Mouse (Mus musculus) cerebellum, adult 2 months (tissue): Measurements from ENCODE around the gene Tmem204. TPM values are rescaled to one million over a fixed set of nuclear protein-coding genes. Genes with fewer than 3 reads are reported as not detected.
A peak's percentile ranks its signal among the peaks of the same experiment; 100 is the strongest.

Experiments used
- DNase-seq, 2 experiments: peaks; one replicate each; pipeline ENCODE4 v3.0.0; 2021
- H3K27ac ChIP-seq: fragments of 200-500 bp; 2 replicates; pipeline ENCODE4 v1.5.1; 2012; ENCODE audit warnings: low read length, control low read depth, inconsistent platforms; ENCODE audit not compliant: insufficient read depth
- H3K27me3 ChIP-seq: fragments of 200-500 bp; 2 replicates; pipeline ENCODE4 v1.6.1; 2012; ENCODE audit warnings: inconsistent platforms, mild to moderate bottlenecking, low read length, moderate library complexity; ENCODE audit not compliant: control insufficient read depth, insufficient read depth
- H3K4me1 ChIP-seq: fragments of 200-500 bp; 2 replicates; pipeline ENCODE4 v1.6.1; 2011; ENCODE audit warnings: low read length; ENCODE audit not compliant: control insufficient read depth, insufficient read depth
- H3K4me3 ChIP-seq: fragments of 200-500 bp; replicated peaks from 2 replicates; pipeline ENCODE3; 2011; ENCODE audit warnings: mild to moderate bottlenecking, low read depth, low read length, control low read depth; ENCODE audit not compliant: insufficient read depth
- CTCF ChIP-seq: fragments of 200-500 bp; IDR thresholded peaks from 2 replicates; pipeline ENCODE4 v1.5.1; 2011; ENCODE audit warnings: low read depth, mild to moderate bottlenecking, control low read depth, low read length, moderate library complexity, borderline replicate concordance; ENCODE audit not compliant: insufficient read depth
- POLR2A ChIP-seq: fragments of 200-500 bp; IDR thresholded peaks from 2 replicates; pipeline ENCODE4 v1.6.1; 2011; ENCODE audit warnings: low read length, control low read depth, borderline replicate concordance; ENCODE audit not compliant: insufficient read depth
- WGBS: fragments of 180-500 bp; shearing (Covaris S2); methylation state at CpG from one replicate; pipeline ENCODE4 v1.1.7; 2018; 5-methylcytosine and 5-hydroxymethylcytosine counted together
- polyA plus RNA-seq: library from polyadenylated mRNA; depleted of rRNA; stranded (reverse); fragments of >200 nt; gene quantifications from 2 replicates; pipeline ENCODE4 v1.2.3, GENCODE M21; 2012

Tmem204 gene
- polyA plus RNA-seq, 1 experiment: 20.4 TPM

DNA sequence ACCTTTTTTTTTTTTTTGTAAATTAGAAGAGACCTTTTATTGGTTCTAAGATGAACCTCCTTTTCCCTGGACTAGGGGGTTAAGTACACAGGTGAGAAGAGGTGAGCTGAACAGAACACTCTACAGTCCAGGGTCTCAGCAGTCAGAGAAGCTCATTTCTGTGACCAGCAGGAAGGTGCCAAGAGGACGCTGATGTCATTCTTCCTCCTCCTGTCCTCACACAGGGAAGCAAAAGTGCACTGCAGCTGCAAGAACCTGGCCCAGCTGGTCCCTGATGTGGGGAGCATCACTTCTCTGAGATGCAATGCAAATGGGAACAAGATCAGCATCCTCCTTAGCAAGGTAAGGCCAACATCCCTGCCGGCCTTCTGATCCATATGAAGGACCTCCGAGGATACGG, 38.1 kb downstream of the Tmem204 start:
- no peak overlapping the region for H3K27ac ChIP-seq
- H3K4me3 ChIP-seq: no peak overlapping the region
- TF ChIP-seq POLR2A: no peak
- TF ChIP-seq CTCF: no peak
- no peak for DNase-seq
- no peaks in the 10 kb centered on the region for H3K4me1 ChIP-seq
- WGBS: 89% methylated on average over 4 of the region's 4 CpGs
- H3K27me3 ChIP-seq: no peaks in the 10 kb centered on the region

DNA sequence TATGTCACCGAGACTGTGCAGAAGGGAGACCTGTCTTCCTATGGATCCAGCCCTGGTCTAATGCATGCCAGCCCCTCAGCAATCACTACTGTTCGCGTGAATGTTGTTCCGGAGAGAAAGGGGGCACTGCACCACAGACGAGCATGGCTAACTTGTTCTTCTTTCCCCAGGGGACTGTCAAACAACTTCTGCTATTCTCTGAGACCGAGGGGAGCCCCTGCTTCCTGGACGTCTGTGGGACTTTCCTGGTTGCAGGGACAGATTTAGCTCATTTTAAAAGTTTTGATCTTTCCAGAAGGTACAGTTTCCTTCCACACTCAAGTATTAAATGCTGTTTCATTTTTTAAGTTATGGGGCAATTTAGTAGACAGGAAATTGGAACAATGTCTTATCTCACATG, 38.5 kb downstream of the Tmem204 start:
- H3K27me3 ChIP-seq: no peaks in the 10 kb centered on the region
- 68% methylated on average over 7 of the region's 7 CpGs for WGBS
- H3K4me1 ChIP-seq: no peaks in the 10 kb centered on the region
- TF ChIP-seq CTCF (no peak), POLR2A (no peak)
- H3K4me3 ChIP-seq: no peak overlapping the region
- H3K27ac ChIP-seq: no peak overlapping the region
- no peak for DNase-seq

DNA sequence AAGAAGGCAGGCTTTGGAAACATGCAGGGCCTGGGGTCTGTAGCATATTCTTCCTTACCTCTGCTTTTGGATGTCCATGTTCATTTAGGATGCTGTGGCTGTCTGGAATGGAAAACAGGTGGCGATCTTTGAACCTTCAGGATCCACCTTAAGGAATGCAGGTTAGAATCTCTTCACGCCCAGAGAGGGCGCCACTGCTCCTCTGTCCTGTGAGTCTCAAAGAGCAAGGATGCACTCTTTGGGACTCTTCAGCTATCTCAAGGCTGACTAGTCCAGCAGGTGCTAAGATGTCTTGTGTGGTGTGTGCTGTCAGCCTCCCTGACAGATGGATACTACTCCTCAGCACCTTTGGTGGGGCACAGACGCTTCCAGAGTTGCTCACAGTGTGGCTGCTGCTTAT, 47.2 kb downstream of the Tmem204 start:
- DNase-seq: no peak
- Histone ChIP-seq H3K4me1 (no peaks in the 10 kb centered on the region), H3K27ac (no peak overlapping the region), H3K27me3 (no peaks in the 10 kb centered on the region), H3K4me3 (no peak overlapping the region)
- 58% methylated on average over 4 of the region's 4 CpGs for WGBS
- TF ChIP-seq POLR2A: no peak
- TF ChIP-seq CTCF: peak; percentile 60; the same call in 1 of the 2 replicates

DNA sequence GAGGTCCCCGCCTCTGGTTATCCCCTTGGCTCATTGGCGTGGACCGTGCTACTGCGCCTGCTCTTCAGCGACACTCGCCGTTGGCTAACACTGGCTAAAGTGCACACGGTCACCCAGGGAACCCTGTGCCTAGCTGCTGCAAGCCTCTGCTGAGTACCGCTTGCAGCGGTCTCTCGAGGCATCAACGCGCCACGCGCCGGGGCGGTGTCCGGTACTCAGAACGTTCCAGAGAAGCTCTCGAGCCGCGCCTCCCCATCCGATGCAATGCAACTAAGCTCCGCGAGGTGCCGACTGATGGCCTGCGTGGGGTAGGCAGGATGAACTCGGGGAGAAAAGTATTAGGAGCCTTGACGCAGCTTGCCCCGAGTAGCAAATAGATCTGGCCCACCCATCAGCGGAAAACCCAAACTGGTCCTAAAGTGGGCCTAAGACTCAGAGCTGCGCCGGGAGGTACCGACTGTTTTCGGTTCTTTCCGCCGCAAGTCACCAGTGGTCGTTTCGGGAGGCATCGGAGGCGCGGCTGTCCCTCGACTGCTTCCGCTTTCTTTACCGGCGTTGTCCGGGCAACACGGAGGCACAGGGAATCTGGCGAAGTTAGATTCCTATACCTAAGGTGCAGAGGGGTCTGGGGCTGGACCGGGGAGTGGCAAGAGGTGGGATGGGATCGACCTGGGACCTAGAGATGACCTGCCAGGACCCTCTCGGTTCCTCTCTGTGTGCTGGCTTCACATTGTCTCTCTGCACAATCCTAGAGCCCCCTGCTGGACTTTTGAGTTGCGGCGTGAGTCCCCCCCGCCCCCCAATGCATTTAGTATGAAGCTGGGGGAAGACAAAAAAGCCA, 66.9 kb downstream of the Tmem204 start:
- Histone ChIP-seq H3K4me1 (no peaks in the 10 kb centered on the region), H3K4me3 (peak overlapping the region; percentile 72), H3K27me3 (no peaks in the 10 kb centered on the region), H3K27ac (peak overlapping the region; percentile 13)
- TF ChIP-seq CTCF (no peak), POLR2A (peak; percentile 47; the same call in 1 of the 2 replicates)
- no peak for DNase-seq
- WGBS: under 1% methylated on average over 55 of the region's 55 CpGs

DNA sequence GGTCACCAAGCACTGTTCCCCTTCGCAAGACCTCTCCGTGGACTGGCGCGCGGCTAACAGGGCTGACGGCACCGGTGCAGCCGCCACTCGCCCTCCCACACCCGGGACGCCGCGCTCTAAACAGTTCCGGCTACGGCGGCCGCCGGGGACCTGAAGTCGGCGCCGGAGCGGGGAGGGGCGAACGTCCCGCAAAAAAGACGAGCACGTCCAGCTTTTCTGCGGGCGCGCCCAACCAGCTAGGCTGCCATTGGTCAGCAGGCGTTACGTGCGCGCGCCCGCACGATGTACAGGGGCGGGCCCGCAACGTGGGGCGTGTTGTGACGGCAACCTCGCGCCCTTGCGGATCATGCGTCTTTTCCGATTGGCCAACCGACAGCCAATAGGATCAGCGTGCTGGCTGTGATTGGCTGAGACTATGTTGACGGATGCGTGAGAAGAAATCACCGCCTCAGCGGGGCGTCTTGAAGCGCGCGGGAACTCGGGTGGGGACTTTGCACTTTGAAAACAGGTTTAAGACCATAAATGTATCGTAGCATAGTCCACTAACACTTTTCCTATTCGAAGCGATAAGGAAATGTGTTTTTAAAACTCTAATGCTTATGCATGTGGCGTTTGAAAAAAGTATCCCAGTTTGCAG, 67.6 kb downstream of the Tmem204 start, which contains the start of the genes Cramp1l and Ift140:
Gene Cramp1l, minus strand, starts transcription at position 134 of the 637 bp plus-strand sequence.
Gene Ift140, plus strand, starts transcription at position 431 of the 637 bp plus-strand sequence.
- Histone ChIP-seq H3K27ac (peak within 1 kb of the TSS; percentile 13), H3K4me1 (no peaks in the 10 kb centered on the region), H3K27me3 (no peaks in the 10 kb centered on the region), H3K4me3 (peak within 1 kb of the TSS; percentile 72)
- TF ChIP-seq POLR2A: peak; percentile 56; the same call in 1 of the 2 replicates
- no peak for TF ChIP-seq CTCF
- WGBS: under 1% methylated on average over 62 of the region's 62 CpGs
- DNase-seq: peak; percentile 98 to 100

DNA sequence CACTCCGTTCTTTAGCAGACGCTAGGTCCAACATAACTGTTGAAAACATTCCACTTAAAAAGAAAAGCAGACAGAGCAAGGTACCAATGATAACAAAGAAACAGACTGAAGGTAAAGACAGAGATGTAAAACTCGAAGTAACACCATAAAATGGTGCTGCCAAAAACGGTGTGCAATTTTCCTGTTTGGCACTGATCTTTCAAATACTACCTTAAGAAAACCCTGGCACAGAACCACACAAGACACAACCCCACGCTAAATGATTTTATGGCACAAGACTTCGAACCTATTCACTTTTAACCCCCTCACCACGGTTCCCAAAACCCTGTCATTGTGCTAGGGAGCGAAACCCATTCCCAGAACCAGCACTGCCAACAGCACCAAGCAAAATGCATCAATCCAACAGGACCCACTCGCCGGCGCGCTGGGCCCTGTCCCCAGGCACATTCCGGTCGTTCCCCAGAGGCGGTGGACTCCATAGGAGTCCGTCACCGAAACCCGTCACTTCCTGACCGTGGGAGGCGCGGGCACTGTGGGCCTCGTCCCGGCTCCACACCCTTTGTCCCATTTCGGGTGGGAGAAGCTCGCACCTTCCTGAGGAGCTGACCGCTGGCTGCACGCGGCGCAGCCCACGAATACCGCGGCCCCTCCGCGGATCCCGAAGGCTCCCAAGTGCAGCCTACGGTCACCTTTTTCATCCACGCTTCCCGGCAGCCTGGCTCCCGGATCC, 68.4 kb downstream of the Tmem204 start:
- Histone ChIP-seq H3K27me3 (no peaks in the 10 kb centered on the region), H3K4me1 (no peaks in the 10 kb centered on the region), H3K4me3 (peak overlapping the region; percentile 67), H3K27ac (no peak overlapping the region)
- TF ChIP-seq POLR2A (no peak), CTCF (no peak)
- DNase-seq: no peak
- under 1% methylated on average over 39 of the region's 39 CpGs for WGBS
